Mouse (Mus musculus) heart, postnatal 10 days (tissue): ENCODE data around the gene Gnai2. TPM values are rescaled to one million over a fixed set of nuclear protein-coding genes. Genes with fewer than 3 reads are reported as not detected.

Source experiments
- DNase-seq, 2 experiments: peaks; one replicate each; pipeline ENCODE4 v3.0.0; 2021
- intact Hi-C: fragments of 180-260 bp; cut with DNase I; formaldehyde crosslinking; loops from one replicate; pipeline ENCODE4 v1.15.1; 2025
- total RNA-seq, 2 experiments: library from RNA; stranded (reverse); gene quantifications; 2 replicates each; pipeline ENCODE4 v1.2.3; 2021

The Gnai2 gene
- total RNA-seq, 2 experiments from 2014 or later, result 422 to 478 TPM

DNA sequence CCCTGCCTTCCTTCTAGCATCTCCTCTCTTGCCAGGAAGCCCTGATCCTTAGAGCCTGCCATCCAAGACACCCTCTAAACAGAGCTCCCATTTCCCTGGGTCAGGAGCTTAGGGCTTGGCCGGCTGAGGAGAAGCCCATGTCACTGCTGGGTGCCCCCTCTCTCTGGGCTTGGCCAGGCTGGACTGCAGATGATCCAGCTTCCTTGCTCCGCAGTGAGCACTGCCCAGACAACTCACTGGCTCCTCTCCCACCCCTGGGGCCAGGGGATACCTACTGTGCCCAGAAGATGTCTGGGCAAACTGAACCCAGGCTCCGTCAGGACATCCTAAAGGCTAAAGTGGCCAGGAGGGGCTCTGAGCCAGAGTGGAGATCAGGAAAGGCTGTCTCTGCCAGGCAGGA, 24.8 kb upstream of the Gnai2 start:
- DNase-seq, result no peak
- intact Hi-C loops, result no loop called here

DNA sequence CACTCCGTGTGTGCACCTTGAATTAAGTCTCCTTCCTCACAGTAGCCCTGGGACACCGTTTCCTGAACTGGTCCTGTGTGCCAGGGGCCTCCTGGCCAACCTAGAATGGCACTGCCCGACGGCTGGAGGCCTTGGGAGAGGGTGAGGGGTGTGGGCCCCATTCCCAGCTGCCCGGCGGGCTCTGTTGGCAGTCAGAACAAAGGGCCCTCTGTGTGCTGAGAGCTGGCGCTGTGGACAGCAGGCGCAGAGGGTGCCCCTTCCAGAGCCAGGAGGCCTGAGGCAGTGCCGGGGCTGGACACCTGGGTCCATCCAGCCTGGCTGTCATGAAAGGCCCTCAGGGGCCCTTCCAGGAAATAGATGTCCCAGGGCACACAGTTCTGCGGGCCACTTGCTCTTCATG, 24.4 kb upstream of the Gnai2 start:
- no peak for DNase-seq

DNA sequence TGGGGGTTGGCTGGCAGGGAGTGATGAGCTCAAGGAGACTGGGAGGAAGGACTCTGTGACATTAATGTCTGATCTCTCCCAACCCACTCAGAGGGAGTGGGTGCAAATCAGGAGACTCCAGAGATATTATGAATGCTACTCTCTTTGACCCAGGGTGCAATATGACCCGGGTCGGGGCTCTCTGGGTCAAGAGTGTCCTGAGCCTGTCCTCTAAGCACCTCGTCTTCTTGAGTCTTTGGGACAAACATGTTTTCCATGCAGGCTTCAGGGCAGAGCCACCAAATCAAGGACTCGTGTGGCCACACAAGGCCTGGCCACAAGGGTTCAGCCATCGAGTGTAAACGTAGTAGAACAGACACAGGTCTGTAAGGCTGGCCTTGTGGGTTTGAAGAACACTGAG, 22.9 kb upstream of the Gnai2 start:
- intact Hi-C loops, result no loop called here
- DNase-seq, result no peak

More for the DNA sequence above, 24.4 kb upstream of the Gnai2 start:
- intact Hi-C loops, result no loop called here

DNA sequence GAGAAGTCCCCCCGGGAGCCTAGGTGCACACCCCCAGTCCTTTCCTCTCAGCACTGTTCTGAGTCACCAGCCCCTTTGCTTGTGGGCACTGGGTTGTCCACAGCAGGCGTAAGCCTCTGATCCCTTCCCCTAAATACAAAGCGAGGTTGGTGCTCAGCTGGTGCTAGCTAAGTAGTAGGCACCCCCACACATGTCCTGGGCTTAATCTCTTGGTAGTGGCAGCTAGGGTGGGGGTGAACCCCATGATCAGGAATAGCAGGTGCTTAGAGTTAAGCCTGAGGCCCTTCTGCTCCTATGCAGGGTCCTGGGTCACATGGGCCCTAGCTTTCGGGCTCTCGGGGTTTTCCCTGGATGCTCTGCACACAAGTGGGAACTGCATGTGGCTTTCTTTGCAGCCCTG, 22.0 kb upstream of the Gnai2 start:
- no peak for DNase-seq
- intact Hi-C loops, result no loop called here

DNA sequence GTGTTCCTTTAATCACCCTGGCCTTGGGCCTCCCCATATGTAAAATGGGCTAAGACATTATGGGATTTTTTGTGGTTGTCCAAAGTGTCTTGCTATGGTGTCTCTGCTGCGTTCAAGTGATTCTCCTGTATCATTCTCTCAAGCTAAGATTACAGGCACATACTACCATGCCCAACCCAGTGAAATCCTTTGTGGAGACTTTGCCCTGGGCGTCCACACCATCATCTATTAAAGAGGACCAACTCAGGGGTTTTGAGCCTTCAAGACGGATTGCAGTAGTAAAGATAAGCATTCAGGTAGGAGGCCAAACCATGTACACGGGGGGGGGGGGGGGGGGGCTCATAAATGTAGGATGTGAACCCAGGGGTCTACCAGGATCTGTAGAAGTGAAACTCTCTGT, 19.4 kb upstream of the Gnai2 start:
- intact Hi-C loops, result no loop called here
- DNase-seq, result no peak

DNA sequence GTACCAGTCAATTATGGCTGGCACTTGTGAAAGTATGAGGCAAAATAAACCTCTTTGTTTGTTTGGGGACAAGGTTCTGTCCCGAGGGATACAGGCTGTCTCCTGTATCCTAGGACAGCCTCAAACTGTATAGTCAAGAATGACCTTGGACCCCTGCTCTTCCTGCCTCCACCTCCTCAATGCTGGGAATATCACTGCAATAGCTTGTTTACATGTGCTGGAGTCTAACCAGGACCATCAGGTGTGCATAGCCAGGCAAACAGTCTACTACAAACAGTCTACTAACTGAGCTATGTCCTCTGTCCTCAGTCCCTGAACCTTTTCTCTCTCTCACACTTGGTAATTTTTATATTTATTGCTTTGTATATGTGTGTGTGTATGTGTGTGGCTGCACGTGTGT, 18.3 kb upstream of the Gnai2 start:
- intact Hi-C loops, result no loop called here
- no peak for DNase-seq

DNA sequence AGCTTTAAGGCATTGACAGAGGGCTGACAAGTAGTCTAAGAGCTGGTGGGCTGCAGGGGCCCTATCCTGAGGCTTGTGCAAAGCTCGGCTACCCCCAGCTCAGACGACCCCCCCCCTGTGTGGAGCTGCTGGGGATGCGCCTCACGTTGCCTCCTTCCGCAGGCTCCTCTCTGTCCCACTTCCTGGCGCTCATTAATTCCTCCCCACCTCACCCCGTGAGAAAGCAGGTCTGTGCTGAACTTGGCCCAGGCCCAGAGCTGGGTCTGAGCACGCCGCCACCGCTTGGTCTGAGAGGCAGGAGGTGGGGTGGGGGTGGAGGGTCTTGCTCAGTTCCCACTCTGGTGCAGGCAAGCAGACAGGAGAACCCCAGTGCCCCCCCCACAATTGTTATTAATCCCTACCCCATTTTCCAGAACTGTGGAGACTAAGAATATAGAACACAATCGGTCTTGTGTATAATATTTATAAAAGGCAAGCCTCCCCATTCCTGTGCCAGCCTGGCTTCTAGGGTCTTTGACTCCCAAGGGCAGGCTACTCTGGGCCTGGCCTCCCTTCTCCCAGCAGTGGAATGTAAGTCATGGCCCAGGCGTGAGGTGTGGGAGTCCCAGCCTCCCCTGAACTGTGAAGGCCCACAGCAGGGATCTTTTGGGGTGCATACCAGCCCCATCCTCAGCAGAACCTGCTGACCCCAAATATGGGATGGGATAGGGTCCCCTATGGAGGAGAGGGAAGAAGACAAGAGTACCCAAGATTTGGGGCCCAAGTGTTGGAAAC, 15.7 kb upstream of the Gnai2 start:
- no peak for DNase-seq
- intact Hi-C loops, result no loop called here

DNA sequence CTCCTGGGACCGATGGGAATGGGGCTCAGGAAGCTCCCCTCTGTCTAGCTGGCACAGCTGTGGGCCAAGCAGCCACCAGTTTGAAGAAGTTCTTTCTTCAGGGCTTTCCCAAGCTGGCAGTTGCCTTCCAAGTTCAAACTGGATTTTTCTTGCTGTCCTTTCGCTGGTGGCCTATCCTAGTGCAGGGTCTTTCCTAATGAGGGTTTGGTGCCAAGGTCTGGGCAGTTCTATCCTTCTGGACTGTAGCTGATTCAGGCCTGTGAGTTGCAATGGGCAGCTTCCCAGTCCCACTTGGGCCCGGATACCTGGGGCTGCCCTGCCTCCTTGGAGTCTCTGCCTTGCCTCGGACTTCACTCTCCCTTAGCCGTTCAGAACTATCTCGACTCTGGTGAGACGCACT, 15.1 kb upstream of the Gnai2 start:
- no peak for DNase-seq
- intact Hi-C loops, result no loop called here

DNA sequence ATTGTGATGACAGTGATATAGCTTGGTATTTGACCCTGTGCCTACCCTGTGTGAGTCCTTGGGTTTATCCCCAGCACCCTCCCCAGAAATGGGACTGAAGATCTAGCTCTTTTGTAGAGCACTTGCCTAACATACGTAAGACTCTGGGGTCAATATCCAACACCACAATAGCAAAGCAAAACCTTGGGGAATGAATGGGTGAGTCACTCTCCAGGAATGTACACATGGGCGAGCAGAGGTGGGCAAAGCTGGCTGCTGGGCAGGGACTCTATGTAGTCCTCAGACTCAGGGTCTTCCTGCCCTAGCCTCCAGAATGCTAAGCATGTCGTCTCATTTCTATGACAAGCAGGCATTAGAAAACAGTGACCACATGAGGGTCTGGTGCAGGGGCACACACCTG, 13.6 kb upstream of the Gnai2 start:
- intact Hi-C loops, result no loop called here
- DNase-seq, result no peak

DNA sequence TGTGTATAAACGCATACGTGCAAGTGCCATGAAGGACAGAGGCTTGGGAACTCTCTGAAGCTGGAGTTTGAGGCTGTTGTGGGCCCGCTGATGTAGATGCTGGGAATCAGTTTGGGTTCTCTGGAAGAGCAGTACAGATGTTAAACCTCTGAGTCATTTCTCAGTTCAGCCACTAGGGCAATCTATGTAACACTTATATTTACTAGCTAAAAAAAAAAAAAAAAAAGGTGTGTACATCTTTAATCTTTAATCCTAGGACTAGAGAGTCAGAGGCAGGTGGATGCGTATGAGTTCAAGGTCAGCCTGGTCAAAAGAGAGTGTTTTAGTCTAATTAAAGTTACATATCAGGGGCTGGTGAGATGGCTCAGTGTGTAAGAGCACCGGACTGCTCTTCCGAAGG, 11.8 kb upstream of the Gnai2 start:
- no peak for DNase-seq
- intact Hi-C loops, result no loop called here

DNA sequence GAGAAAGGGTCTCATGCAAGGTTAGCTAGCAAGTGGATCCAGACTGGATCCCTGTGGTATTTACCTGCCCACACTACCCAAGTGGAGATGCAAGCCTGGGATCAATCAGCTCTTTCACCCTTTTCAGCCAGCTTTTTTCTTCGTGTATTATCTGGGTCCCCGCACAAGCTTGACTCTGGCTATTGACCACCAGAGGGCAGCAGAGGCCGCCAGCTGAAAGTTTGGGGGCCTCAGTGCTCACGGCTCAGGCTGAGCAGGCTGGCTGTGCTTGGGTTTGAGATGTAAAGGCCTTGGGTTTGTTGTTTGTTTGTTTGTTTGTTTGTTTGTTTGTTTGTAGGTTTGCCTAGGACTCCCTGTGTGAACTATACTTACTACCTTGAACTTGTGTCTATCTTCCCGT, 10.4 kb upstream of the Gnai2 start:
- DNase-seq, result peak; percentile 81 to 88
- intact Hi-C loops, result loop anchor here (1.0 kb wide), 1 partner anchor 31 kb away; no protein-coding TSS in a partner anchor

DNA sequence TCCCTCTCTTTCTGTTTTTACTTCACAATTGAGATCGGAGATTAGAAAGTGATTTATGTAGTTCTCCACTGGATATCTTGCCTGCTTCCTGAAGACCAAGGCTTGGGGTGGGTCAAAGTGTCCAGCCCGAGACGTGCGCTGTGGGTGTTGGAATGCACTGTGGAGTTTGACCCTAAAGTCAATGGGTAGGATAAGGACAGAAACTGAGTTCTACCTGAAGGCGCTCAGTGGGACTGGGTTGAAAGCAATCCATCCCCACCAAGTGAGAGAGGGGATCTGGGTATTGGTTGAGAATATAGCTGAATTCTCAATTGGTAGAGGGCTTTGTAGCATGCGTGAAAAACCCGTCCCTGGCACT, 10.0 kb upstream of the Gnai2 start:
- intact Hi-C loops, result loop anchor here (1.0 kb wide), 1 partner anchor 31 kb away; no protein-coding TSS in a partner anchor
- no peak for DNase-seq

DNA sequence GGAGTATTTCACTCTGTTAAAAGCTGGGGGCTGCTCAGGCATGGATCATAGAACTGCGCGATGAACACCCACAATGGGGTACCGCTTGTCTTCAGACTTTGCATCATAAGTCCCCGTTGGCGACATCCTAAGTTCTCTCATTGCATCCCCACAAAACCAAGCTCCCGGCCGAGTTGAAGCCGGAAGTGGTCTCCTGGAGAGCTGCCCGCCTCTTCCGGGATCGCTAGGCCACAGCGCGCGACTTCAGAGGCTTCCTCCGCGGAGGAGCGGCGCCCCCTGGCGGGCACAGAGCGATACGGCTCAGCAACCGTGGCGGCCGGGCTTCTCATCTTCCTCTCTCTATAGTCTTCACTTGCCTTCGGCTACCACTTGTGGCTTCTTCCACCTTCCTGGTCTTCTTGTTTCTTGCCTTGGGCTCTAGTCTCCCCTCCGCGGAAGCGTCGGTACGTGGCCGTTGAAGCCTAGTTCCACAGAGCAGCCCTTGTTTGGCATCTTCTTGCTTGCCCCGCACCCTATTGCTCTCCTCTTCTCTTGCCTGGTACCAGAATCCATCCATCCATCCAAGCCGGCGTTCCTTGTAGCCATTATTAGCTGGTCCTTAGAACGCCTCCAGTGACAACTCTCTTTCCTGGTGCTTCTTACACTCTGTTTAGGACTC, 9.5 kb upstream of the Gnai2 start:
- peak; percentile 93 to 96 for DNase-seq
- intact Hi-C loops, result loop anchor here (1.0 kb wide), 2 partner anchors 32 to 42 kb away; no protein-coding TSS in a partner anchor

DNA sequence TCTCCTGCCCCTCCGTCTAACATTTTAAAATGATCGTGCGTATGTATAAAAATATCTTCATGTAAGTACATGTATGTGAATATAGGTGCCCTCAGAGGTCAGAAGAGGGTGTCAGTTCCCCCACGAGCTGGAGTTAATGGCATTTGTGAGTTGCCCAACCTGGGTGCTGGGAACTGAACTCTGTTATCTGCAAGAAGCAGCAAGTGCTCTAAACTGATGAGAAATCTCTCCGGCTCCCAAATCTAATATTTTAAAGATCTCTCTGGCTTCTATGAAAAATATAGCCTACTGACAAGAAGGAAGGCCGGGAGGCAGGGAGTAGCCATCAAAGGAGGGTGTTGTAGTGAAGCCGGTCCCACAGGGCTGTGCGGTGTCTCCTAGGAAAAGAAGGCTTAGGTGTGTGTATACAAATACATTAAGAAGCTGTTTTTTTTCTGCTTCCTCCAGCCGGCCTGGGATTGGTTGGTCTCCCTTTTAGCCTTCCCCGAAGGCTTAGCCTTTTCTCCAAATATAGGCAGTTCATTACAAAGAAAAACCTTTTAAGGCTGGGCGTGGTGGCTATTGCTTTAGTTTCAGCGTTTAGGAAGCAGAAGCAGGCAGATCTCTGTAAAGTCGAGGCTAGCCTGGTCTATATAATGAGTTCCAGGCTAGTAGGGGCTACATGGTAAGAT, 8.5 kb upstream of the Gnai2 start:
- intact Hi-C loops, result loop anchor here (1.0 kb wide), 1 partner anchor 41 kb away; no protein-coding TSS in a partner anchor
- DNase-seq, result no peak

DNA sequence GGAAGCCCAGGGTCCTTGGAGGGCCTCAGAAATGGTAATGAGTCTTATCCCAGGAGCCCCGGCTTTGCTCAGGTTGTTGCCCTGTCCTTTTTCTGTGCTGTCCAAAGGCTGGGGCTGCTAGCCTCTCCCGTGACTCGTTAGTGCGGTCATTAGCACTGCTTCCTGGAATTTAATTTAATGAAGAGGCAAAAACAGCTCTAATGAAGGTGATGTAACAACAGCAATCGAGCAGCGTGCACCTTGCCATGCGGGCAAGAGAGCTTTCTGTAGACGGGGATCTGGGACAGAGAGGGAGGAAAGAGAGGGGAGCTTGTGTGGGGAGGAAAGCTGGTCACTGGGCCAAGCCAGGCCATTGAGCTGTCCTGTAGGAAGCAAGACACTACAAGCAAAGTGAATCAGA, 6.5 kb upstream of the Gnai2 start:
- intact Hi-C loops, result no loop called here
- no peak for DNase-seq

DNA sequence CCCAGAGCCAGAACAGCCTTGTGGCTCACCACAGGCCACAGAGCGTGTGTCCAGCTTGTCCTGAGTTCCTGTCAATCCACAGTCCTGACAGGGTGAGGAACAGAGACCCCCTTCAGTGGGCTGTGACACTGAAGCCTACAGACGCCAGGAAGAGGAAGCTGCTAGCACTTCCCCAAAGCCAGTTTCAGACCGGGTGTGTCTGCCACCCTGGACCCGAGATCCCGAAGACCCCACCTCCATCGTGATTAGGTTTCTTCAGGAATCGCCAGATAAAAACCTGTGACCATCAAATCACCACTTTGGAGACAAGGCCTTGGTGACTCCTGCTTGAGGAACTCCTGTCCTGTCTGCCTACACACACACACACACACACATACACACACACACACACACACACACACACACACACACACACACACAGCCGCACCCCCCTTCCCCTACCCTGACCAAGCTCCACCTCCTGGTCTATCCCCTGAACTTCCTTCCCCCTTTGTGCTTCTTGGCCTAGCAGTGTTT, 5.1 kb upstream of the Gnai2 start:
- intact Hi-C loops, result no loop called here
- DNase-seq, result peak in 1 of 2 experiments; percentile 45

DNA sequence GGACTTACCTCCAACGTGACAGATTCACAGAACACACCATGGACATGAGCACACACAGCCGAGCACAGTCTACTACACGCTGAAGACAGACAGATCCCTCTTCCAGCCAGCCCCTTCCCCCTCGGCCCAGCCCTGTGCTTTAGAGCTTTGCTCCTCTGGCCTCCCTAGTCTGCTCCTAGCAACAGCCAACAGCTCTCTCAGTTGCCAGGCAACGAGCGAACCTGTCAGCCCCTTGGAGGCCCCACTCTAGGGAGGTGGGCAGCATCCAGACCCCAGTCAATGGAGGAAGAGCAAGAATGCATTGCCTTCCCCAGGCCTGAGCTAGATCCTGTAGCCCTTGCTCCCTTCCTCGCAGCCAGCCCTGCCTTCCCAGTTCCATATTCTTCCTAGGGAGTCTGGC, 1.9 kb upstream of the Gnai2 start:
- DNase-seq, result no peak
- intact Hi-C loops, result no loop called here

DNA sequence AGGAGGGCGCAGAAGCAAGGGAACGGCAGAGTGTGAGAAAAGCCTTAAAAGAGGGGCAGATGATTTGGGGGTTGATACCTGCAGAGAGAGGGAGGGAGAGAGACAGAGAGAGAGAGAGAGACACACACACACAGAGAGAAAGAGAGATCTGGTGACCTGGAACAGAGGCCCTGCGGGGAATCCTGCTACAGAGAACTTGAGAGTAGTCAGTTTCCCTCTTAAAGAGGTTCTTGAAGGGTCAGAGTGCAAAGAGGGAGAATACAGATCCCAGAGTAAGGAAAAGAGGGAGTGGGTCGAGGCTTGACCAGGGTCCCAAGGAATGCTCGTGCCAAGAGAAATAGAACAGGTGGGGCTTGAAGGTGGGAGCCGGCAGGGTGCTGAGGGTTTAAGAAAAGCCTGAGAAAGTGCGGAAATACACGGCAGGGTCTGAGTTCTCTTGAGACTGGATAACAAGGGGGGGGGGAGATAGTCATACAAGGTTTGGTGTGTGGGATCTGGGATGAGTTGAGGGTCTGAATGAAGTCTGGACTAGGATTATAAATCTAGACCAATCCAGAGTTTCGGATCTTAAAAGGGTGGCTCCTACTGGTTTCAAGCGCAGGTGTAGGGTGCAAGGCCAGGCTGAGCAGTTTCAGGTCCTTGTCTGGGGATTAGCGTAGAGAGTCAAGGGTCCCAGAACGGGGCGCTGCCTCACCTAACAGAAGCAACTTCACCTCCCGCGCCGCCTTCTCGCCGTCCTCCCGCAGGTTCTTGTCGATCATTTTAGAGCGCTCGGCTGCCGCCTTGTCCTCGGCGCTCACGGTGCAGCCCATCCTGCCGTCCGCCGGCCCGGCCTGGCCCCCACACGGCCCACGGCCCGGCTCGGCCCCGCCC, 525 bp downstream of the Gnai2 start:
- DNase-seq, result no peak
- intact Hi-C loops, result no loop called here

DNA sequence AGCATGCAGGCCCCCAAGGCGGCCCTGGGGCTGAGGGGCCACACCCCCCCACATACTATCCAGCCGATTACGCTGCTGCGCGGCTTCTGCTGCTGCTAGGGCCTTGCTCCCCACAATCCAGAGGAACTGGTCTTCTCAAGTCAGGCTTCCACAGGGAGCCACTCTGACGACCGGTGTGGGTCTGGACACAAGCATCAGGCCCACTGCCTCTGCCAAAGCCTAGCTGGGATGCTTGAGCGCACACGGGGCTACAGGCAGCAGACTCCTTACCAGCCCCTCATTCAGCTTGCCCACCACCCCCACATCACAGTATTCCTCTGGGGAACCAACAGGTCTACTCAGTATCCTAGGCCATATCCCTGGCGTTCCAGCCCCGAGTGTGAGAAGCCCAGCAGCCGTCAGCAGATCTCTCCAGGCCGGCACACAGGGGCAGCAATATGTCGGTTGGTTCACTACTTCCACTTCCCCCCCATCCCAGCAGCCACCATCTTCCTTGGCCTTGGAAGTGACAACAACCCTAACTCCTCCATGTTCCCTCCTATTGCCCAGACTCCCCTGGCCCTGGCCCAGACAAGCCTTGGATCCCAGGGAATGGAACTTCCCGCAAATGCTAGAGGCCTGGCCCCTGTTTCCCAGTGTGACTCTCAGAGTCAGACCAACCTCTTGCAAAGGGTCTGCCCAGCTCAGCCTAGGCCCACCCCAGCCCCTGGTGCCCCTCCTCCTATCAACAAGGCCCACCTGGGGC, 1.3 kb downstream of the Gnai2 start:
- intact Hi-C loops, result loop anchor here (2.0 kb wide), 1 partner anchor 21 kb away; no protein-coding TSS in a partner anchor
- DNase-seq, result peak; percentile 59 to 72
